8 mouse cellular contexts compared by ENCODE assay signal in genomic region chr6:6914849-6915525, GRCm38 (mm10). TPM values are rescaled to one million over a fixed set of nuclear protein-coding genes. Genes with fewer than 3 reads are reported as not detected.
DNase-seq lines count a peak whose midpoint lies in the region.

No protein-coding gene starts in this region.

- intact Hi-C loops in heart, postnatal 14 days (cut with DNase I), result loop anchor here (2.0 to 10.0 kb wide), 3 partner anchors 910 to 1270 kb away; no protein-coding TSS in a partner anchor

- peak; percentile 20 for DNase-seq in gastrocnemius, postnatal 10 days
- no peak for DNase-seq in gastrocnemius, postnatal 25 days
- DNase-seq in ZHBTc4 (ENCODE audit: low read depth, low spot score), result peak; percentile 62
- peak; percentile 82 for DNase-seq in embryo, embryonic 10.5 days (ENCODE audit: low spot score)
- DNase-seq in heart, postnatal 14 days, result peak; percentile 30 to 59
- DNase-seq in layer of hippocampus, adult 11-12 months (ENCODE audit: low spot score), result peak; percentile 54
- peak; percentile 29 for DNase-seq in lung, postnatal 25 days (ENCODE audit: low spot score)
- peak; percentile 37 for DNase-seq in right cerebral cortex, postnatal 14 days

RNA-seq across cellular contexts. Expression of gene Dlx5, which starts 33.1 kb away (rescaled TPM):
- 1 to 10 TPM in 1 of 2 experiments, not detected in 1; 1.9 TPM for total RNA-seq in gastrocnemius, postnatal 10 days (2021)
- not detected for total RNA-seq in gastrocnemius, postnatal 25 days (2021)
- total RNA-seq in heart, postnatal 14 days (2021), result under 1 TPM in 1 of 2 experiments, not detected in 1; 0.41 TPM

RNA-seq across cellular contexts. Expression of gene Sdhaf3, which starts 40.8 kb away (rescaled TPM):
- 1 to 10 TPM; 3.7 TPM for total RNA-seq in gastrocnemius, postnatal 10 days (2021)
- 1 to 10 TPM; 4.5 to 4.6 TPM for total RNA-seq in gastrocnemius, postnatal 25 days (2021)
- total RNA-seq in heart, postnatal 14 days (2021), result 1 to 10 TPM; 3.1 to 3.8 TPM

RNA-seq across cellular contexts. Expression of gene Dlx6, which starts 51.9 kb away (rescaled TPM):
- total RNA-seq in gastrocnemius, postnatal 10 days (2021), result 1 to 10 TPM in 1 of 2 experiments, not detected in 1; 1.3 TPM
- not detected for total RNA-seq in gastrocnemius, postnatal 25 days (2021)
- not detected for total RNA-seq in heart, postnatal 14 days (2021)
